Mouse (Mus musculus) adrenal gland, postnatal 4 days (tissue): ENCODE data around the gene Ccr5. TPM values are rescaled to one million over a fixed set of nuclear protein-coding genes. Genes with fewer than 3 reads are reported as not detected.
"Not testable (repeated sequence)": the region's sequence is repeated elsewhere in the genome, so short reads cannot be mapped to it uniquely, and the experiment has no call there.

ENCODE experiments used
- DNase-seq, 2 experiments: peaks; one replicate each; pipeline ENCODE4 v3.0.0; 2021 to 2022; ENCODE audit warnings: low spot score in 2 of 2, mixed read lengths in 2 of 2
- long read RNA-seq, 2 experiments: library from polyadenylated mRNA; stranded (forward); transcript quantifications; one replicate each; pipeline ENCODE4 v2.0.0; 2021
- total RNA-seq, 2 experiments: library from RNA; stranded (reverse); gene quantifications; 2 replicates each; pipeline ENCODE4 v1.2.3; 2021

Gene Ccr5
- total RNA-seq = 1 to 10 TPM; 1.6 to 3.2 TPM
- long read RNA-seq, experiment 1, full-length matches to known transcripts = 1 of 1 reads
- long read RNA-seq, experiment 1, partial matches to known transcripts = 0 of 1 reads
- long read RNA-seq, experiment 1, other reads (novel, unspliced or antisense) = 0 of 1 reads
- long read RNA-seq, experiment 2 = 0 reads

- DNase-seq = no peak
These were observed at the start of gene Ccr5 for GRCm38 (mm10) chr9:124121387-124122184. Gene Ccr5 (plus strand): TSS chr9:124121543.

- DNase-seq = no peak
These were observed 41.5 kb upstream of the Ccr5 start for GRCm38 (mm10) chr9:124079803-124080202.

- not testable (repeated sequence) for DNase-seq
These were observed 40.9 kb upstream of the Ccr5 start for GRCm38 (mm10) chr9:124080471-124080870.

GRCm38 (mm10) chr9:124090441-124090840 lies 30.9 kb upstream of the Ccr5 start:
- no peak for DNase-seq

GRCm38 (mm10) chr9:124099127-124099526 lies 22.2 kb upstream of the Ccr5 start:
- DNase-seq = no peak

- DNase-seq = no peak
These were observed 21.0 kb upstream of the Ccr5 start for GRCm38 (mm10) chr9:124100357-124100756.

GRCm38 (mm10) chr9:124101723-124102122 lies 19.6 kb upstream of the Ccr5 start, which contains the start of gene Ccr2:
Gene Ccr2 (plus strand): TSS chr9:124101950.
- DNase-seq = no peak

- no peak for DNase-seq
These were observed 18.1 kb upstream of the Ccr5 start for GRCm38 (mm10) chr9:124103199-124103598.

- DNase-seq = no peak
These were observed 16.1 kb upstream of the Ccr5 start for GRCm38 (mm10) chr9:124105196-124105595.

- DNase-seq = no peak
These were observed 14.1 kb upstream of the Ccr5 start for GRCm38 (mm10) chr9:124107232-124107631.

GRCm38 (mm10) chr9:124108356-124109127 lies 12.8 kb upstream of the Ccr5 start:
- DNase-seq = no peak

- no peak for DNase-seq
These were observed 9.3 kb upstream of the Ccr5 start for GRCm38 (mm10) chr9:124111997-124112396.

GRCm38 (mm10) chr9:124112591-124113239 lies 8.6 kb upstream of the Ccr5 start:
- no peak for DNase-seq

GRCm38 (mm10) chr9:124113777-124114176 lies 7.6 kb upstream of the Ccr5 start:
- DNase-seq = no peak

- DNase-seq = peak in 1 of 2 experiments; percentile 8
These were observed 2.9 kb upstream of the Ccr5 start for GRCm38 (mm10) chr9:124118489-124118888.

- no peak for DNase-seq
These were observed 4.2 kb downstream of the Ccr5 start for GRCm38 (mm10) chr9:124125576-124125975.

- no peak for DNase-seq
These were observed 5.0 kb downstream of the Ccr5 start for GRCm38 (mm10) chr9:124126373-124126772.

GRCm38 (mm10) chr9:124127412-124127811 lies 6.1 kb downstream of the Ccr5 start:
- DNase-seq = no peak

- DNase-seq = peak in 1 of 2 experiments; percentile 9
These were observed 7.0 kb downstream of the Ccr5 start for GRCm38 (mm10) chr9:124128379-124128778.

- DNase-seq = not testable (repeated sequence)
These were observed 11.6 kb downstream of the Ccr5 start for GRCm38 (mm10) chr9:124132899-124133298.

- DNase-seq = not testable (repeated sequence)
These were observed 13.6 kb downstream of the Ccr5 start for GRCm38 (mm10) chr9:124134919-124135318.
